17 mouse cellular contexts compared by ENCODE assay signal in the genomic region with DNA sequence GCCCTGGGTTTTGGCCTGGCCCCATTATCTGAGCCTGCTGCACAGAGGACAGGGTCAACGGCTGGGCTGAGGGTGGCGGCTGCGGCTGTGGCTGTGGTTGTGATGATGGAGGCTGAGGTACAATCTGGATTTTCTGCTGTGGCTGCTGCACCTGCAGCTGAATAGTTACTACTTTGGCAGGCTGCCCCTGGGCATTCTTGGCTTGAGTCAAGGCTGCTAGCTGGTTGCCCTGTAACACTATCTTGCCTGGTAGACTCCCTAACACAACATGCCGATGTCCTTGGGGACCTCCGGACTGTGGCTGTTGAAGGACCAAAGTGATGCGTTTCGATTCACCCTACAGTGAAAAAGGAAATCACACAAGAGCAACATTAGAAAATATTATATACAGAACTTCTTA. TPM values are rescaled to one million over a fixed set of nuclear protein-coding genes. Genes with fewer than 3 reads are reported as not detected.
A peak's percentile ranks its signal among the peaks of the same experiment; 100 is the strongest.
DNase-seq lines count a peak whose midpoint lies in the region; ATAC-seq and TF ChIP-seq lines count a peak whose summit lies in the region.
"Had no signal": no experiment of that assay in that cellular context is flagged by ENCODE, and none has a peak within 500 bp of the region (broad histone marks: within the 10 kb centered on the region; RNA-seq: fewer than 3 reads in every experiment).

No protein-coding gene starts in this region.

- intact Hi-C loops in heart, postnatal 14 days (cut with DNase I) = no loop called here

- H3K27ac ChIP-seq in hindbrain, postnatal 0 days = no peak overlapping the region
- no peak overlapping the region for H3K27ac ChIP-seq in hindbrain, embryonic 14.5 days
- H3K27ac ChIP-seq: embryonic facial prominence, embryonic 13.5 days; forebrain, embryonic 12.5 days; hindbrain, embryonic 12.5 days; liver, embryonic 12.5 days; midbrain, embryonic 10.5 days; stomach, postnatal 0 days had no signal

- H3K36me3 ChIP-seq in hindbrain, postnatal 0 days (ENCODE audit: insufficient read depth, low read length) = peaks cover 47% of the 10 kb centered on the region
- peaks cover 73% of the 10 kb centered on the region for H3K36me3 ChIP-seq in hindbrain, embryonic 14.5 days (replicated peaks; ENCODE audit: control insufficient read depth, insufficient read depth)

- ATAC-seq in hindbrain, postnatal 0 days = no peak
- ATAC-seq in hindbrain, embryonic 14.5 days (ENCODE audit: low FRiP score) = no peak
- ATAC-seq: intestine, postnatal 0 days; liver, embryonic 12.5 days had no signal

- H3K4me2 ChIP-seq in hindbrain, postnatal 0 days (ENCODE audit: low read depth, low read length) = no peak overlapping the region
- no peak overlapping the region for H3K4me2 ChIP-seq in hindbrain, embryonic 14.5 days (replicated peaks)
- H3K4me2 ChIP-seq: embryonic facial prominence, embryonic 13.5 days; forebrain, embryonic 12.5 days; hindbrain, embryonic 12.5 days; liver, embryonic 12.5 days had no signal

- no peaks in the 10 kb centered on the region for H3K9me3 ChIP-seq in hindbrain, postnatal 0 days (ENCODE audit: low read length)
- no peaks in the 10 kb centered on the region for H3K9me3 ChIP-seq in hindbrain, embryonic 14.5 days (ENCODE audit: control insufficient read depth, low read length)
- H3K9me3 ChIP-seq: embryonic facial prominence, embryonic 13.5 days; forebrain, embryonic 12.5 days; hindbrain, embryonic 12.5 days; liver, embryonic 12.5 days; midbrain, embryonic 10.5 days had no signal

- H3K4me1 ChIP-seq in hindbrain, postnatal 0 days (ENCODE audit: insufficient read depth, low read length) = no peaks in the 10 kb centered on the region
- no peaks in the 10 kb centered on the region for H3K4me1 ChIP-seq in hindbrain, embryonic 14.5 days (replicated peaks; ENCODE audit: control insufficient read depth, insufficient read depth, low read length)
- H3K4me1 ChIP-seq: embryonic facial prominence, embryonic 13.5 days; forebrain, embryonic 12.5 days; hindbrain, embryonic 12.5 days; midbrain, embryonic 10.5 days had no signal

- DNase-seq in hindbrain, postnatal 0 days (ENCODE audit: low spot score) = peak; percentile 2
- no peak for DNase-seq in hindbrain, embryonic 14.5 days (ENCODE audit: low spot score)
- peak; percentile 51 for DNase-seq in gastrocnemius, adult 18-20 months (ENCODE audit: low spot score)
- DNase-seq in heart, postnatal 14 days = peak; percentile 41 to 70
- DNase-seq in thymus, postnatal 0 days (ENCODE audit: low spot score) = no peak
- DNase-seq in neural tube, embryonic 10.5 days (ENCODE audit: extremely low spot score, low spot score) = no peak
- DNase-seq in kidney, adult 18-20 months = no peak
- DNase-seq: kidney, postnatal 14 days; spleen, adult 18-20 months had no signal

- 77% methylated on average over 7 of the region's 7 CpGs for WGBS in hindbrain, postnatal 0 days
- 94% methylated on average over 7 of the region's 7 CpGs for WGBS in hindbrain, embryonic 14.5 days

- no peak for TF ChIP-seq CTCF in hindbrain, postnatal 0 days (IDR thresholded peaks at IDR 0.05; ENCODE audit: low read depth)

- H3K4me3 ChIP-seq in hindbrain, postnatal 0 days (ENCODE audit: low read length) = no peak overlapping the region
- no peak overlapping the region for H3K4me3 ChIP-seq in hindbrain, embryonic 14.5 days (replicated peaks; ENCODE audit: low read length)
- H3K4me3 ChIP-seq: embryonic facial prominence, embryonic 13.5 days; forebrain, embryonic 12.5 days; hindbrain, embryonic 12.5 days; liver, embryonic 12.5 days; midbrain, embryonic 10.5 days; myocyte had no signal

- H3K27me3 ChIP-seq in hindbrain, postnatal 0 days (ENCODE audit: insufficient read depth, low read length) = no peaks in the 10 kb centered on the region
- no peaks in the 10 kb centered on the region for H3K27me3 ChIP-seq in hindbrain, embryonic 14.5 days (ENCODE audit: control insufficient read depth, insufficient read depth, low read length)
- H3K27me3 ChIP-seq: embryonic facial prominence, embryonic 13.5 days; forebrain, embryonic 12.5 days; hindbrain, embryonic 12.5 days; liver, embryonic 12.5 days had no signal

- H3K9ac ChIP-seq in hindbrain, postnatal 0 days (replicated peaks; ENCODE audit: low read length) = no peak overlapping the region
- H3K9ac ChIP-seq in hindbrain, embryonic 14.5 days = no peak overlapping the region
- H3K9ac ChIP-seq: embryonic facial prominence, embryonic 13.5 days; forebrain, embryonic 12.5 days; hindbrain, embryonic 12.5 days; liver, embryonic 12.5 days had no signal

RNA-seq across cellular contexts. Expression of gene Chd8, which starts 22.4 kb away (rescaled TPM):
- 71.2 and 83.0 TPM in 2 replicates for total RNA-seq in hindbrain, postnatal 0 days (2014; rRNA removed)
- 32.6 and 32.9 TPM in 2 replicates for polyA plus RNA-seq in hindbrain, postnatal 0 days (2015; fragmentation: Nextera tagmentation; extraction: Ambion mirVana)
- 47.3 and 52.3 TPM in 2 replicates for polyA plus RNA-seq in hindbrain, embryonic 14.5 days (2014; fragmentation: Nextera tagmentation; extraction: Ambion mirVana)
- 10 to 100 TPM; 26.9 to 29.6 TPM for total RNA-seq in gastrocnemius, adult 18-20 months (2021)
- total RNA-seq in heart, postnatal 14 days (2021) = 10 to 100 TPM; 50.1 to 51.9 TPM
- polyA plus RNA-seq in thymus, postnatal 0 days (2015; fragmentation: Nextera tagmentation; extraction: Ambion mirVana) = 31.9 and 40.1 TPM in 2 replicates

RNA-seq across cellular contexts. Expression of gene Supt16, which starts 37.9 kb away (rescaled TPM):
- 28.2 and 28.4 TPM in 2 replicates for total RNA-seq in hindbrain, postnatal 0 days (2014; rRNA removed)
- polyA plus RNA-seq in hindbrain, postnatal 0 days (2015; fragmentation: Nextera tagmentation; extraction: Ambion mirVana) = 43.5 and 43.8 TPM in 2 replicates
- 50.2 and 53.3 TPM in 2 replicates for polyA plus RNA-seq in hindbrain, embryonic 14.5 days (2014; fragmentation: Nextera tagmentation; extraction: Ambion mirVana)
- total RNA-seq in gastrocnemius, adult 18-20 months (2021) = 10 to 100 TPM; 13.0 to 14.2 TPM
- 10 to 100 TPM; 25.9 to 26.7 TPM for total RNA-seq in heart, postnatal 14 days (2021)
- polyA plus RNA-seq in thymus, postnatal 0 days (2015; fragmentation: Nextera tagmentation; extraction: Ambion mirVana) = 58.9 and 64.1 TPM in 2 replicates

RNA-seq across cellular contexts. Expression of gene Tox4, which starts 43.8 kb away (rescaled TPM):
- total RNA-seq in hindbrain, postnatal 0 days (2014; rRNA removed) = 61.0 and 62.1 TPM in 2 replicates
- 41.9 and 45.6 TPM in 2 replicates for polyA plus RNA-seq in hindbrain, postnatal 0 days (2015; fragmentation: Nextera tagmentation; extraction: Ambion mirVana)
- polyA plus RNA-seq in hindbrain, embryonic 14.5 days (2014; fragmentation: Nextera tagmentation; extraction: Ambion mirVana) = 55.7 and 56.6 TPM in 2 replicates
- total RNA-seq in gastrocnemius, adult 18-20 months (2021) = 10 to 100 TPM; 48.6 to 51.3 TPM
- 10 to 100 TPM; 35.5 to 36.7 TPM for total RNA-seq in heart, postnatal 14 days (2021)
- 45.0 and 46.0 TPM in 2 replicates for polyA plus RNA-seq in thymus, postnatal 0 days (2015; fragmentation: Nextera tagmentation; extraction: Ambion mirVana)

RNA-seq across cellular contexts. Expression of gene Rab2b, which starts 44.2 kb away (rescaled TPM):
- total RNA-seq in hindbrain, postnatal 0 days (2014; rRNA removed) = 43.9 and 45.5 TPM in 2 replicates
- 38.8 and 48.5 TPM in 2 replicates for polyA plus RNA-seq in hindbrain, postnatal 0 days (2015; fragmentation: Nextera tagmentation; extraction: Ambion mirVana)
- 58.2 and 60.4 TPM in 2 replicates for polyA plus RNA-seq in hindbrain, embryonic 14.5 days (2014; fragmentation: Nextera tagmentation; extraction: Ambion mirVana)
- total RNA-seq in gastrocnemius, adult 18-20 months (2021) = 1 to 10 TPM; 2.3 TPM
- 1 to 10 TPM; 5.5 to 7.1 TPM for total RNA-seq in heart, postnatal 14 days (2021)
- 10.9 and 13.2 TPM in 2 replicates for polyA plus RNA-seq in thymus, postnatal 0 days (2015; fragmentation: Nextera tagmentation; extraction: Ambion mirVana)

Comparison
In these comparisons a context has a peak if more than half of its experiments do, and no peak if none do; other contexts are left out.
1. DNase-seq: peak in hindbrain, postnatal 0 days (single experiment), gastrocnemius, adult 18-20 months (single experiment) and heart, postnatal 14 days (2 of 2); none in hindbrain, embryonic 14.5 days (single experiment), thymus, postnatal 0 days (single experiment), neural tube, embryonic 10.5 days (single experiment) and kidney, adult 18-20 months (single experiment).